Mouse (Mus musculus) olfactory bulb, adult 2 months (tissue): ENCODE data around the gene Kif5a.

Source experiments
- CTCF ChIP-seq: fragments of 200-500 bp; IDR thresholded peaks from 2 replicates; pipeline ENCODE4 v1.5.1; 2012; ENCODE audit warnings: low read depth, mild to moderate bottlenecking, low read length, moderate library complexity; ENCODE audit not compliant: insufficient read depth
- POLR2A ChIP-seq: fragments of 200-500 bp; IDR thresholded peaks from 2 replicates; pipeline ENCODE4 v1.6.1; 2012; ENCODE audit warnings: mild to moderate bottlenecking, low read depth, low read length, moderate library complexity; ENCODE audit not compliant: insufficient read depth

GRCm38 (mm10) chr10:127279730-127280129, 16.6 kb upstream of the Kif5a start:
- no peak for TF ChIP-seq CTCF
- TF ChIP-seq POLR2A, result no peak
